Mouse (Mus musculus): ENCODE data around the gene Elob.

GRCm38 (mm10) chr17:23850853-23851749 is 22.2 kb upstream of the Elob start:
- TF ChIP-seq POLR2A (IDR thresholded peaks at IDR 0.05; ENCODE audit: extremely low read depth, insufficient read depth, low read length) = no peak
- TF ChIP-seq CTCF (IDR thresholded peaks at IDR 0.05; ENCODE audit: extremely low read depth, insufficient read depth, low read length) = peak; percentile 75
